Mouse (Mus musculus): ENCODE data around the gene Psma5. TPM values are rescaled to one million over a fixed set of nuclear protein-coding genes. Genes with fewer than 3 reads are reported as not detected.

Psma5 gene
- polyA plus RNA-seq, 1 experiment from 2014 or later = 278 TPM

Other genes starting within 250 kb of the Psma5 start
- gene Gstm1, start 239.0 kb upstream of the Psma5 start, polyA plus RNA-seq (2015; fragmentation: Nextera tagmentation; extraction: Ambion mirVana) = 327 and 376 TPM in 2 replicates
- gene Gstm4, start 212.0 kb upstream of the Psma5 start, polyA plus RNA-seq (2015; fragmentation: Nextera tagmentation; extraction: Ambion mirVana) = 47.9 and 49.2 TPM in 2 replicates
- 46.9 and 48.9 TPM in 2 replicates for gene Ampd2, start 170.3 kb upstream of the Psma5 start, polyA plus RNA-seq (2015; fragmentation: Nextera tagmentation; extraction: Ambion mirVana)
- gene Gnat2, start 164.1 kb upstream of the Psma5 start, polyA plus RNA-seq (2015; fragmentation: Nextera tagmentation; extraction: Ambion mirVana) = 1.9 and 2.7 TPM in 2 replicates
- gene Gnai3, start 110.8 kb upstream of the Psma5 start, polyA plus RNA-seq (2015; fragmentation: Nextera tagmentation; extraction: Ambion mirVana) = 168 and 170 TPM in 2 replicates
- gene Gpr61, start 102.0 kb upstream of the Psma5 start, polyA plus RNA-seq (2015; fragmentation: Nextera tagmentation; extraction: Ambion mirVana) = 0.11 and 0.13 TPM in 2 replicates
- 2.2 and 2.5 TPM in 2 replicates for gene Amigo1, start 70.6 kb upstream of the Psma5 start, polyA plus RNA-seq (2015; fragmentation: Nextera tagmentation; extraction: Ambion mirVana)
- gene Cyb561d1, start 55.7 kb upstream of the Psma5 start, polyA plus RNA-seq (2015; fragmentation: Nextera tagmentation; extraction: Ambion mirVana) = 4.2 and 4.7 TPM in 2 replicates
- 9.7 and 10.5 TPM in 2 replicates for gene Atxn7l2, start 46.0 kb upstream of the Psma5 start, polyA plus RNA-seq (2015; fragmentation: Nextera tagmentation; extraction: Ambion mirVana)
- 0.24 and 0.28 TPM in 2 replicates for gene Sypl2, start 30.3 kb upstream of the Psma5 start, polyA plus RNA-seq (2015; fragmentation: Nextera tagmentation; extraction: Ambion mirVana)
- 3.7 and 4.3 TPM in 2 replicates for gene Sort1, start 27.2 kb downstream of the Psma5 start, polyA plus RNA-seq (2015; fragmentation: Nextera tagmentation; extraction: Ambion mirVana)
- not detected in 2 replicates for gene Mybphl, start 108.0 kb downstream of the Psma5 start, polyA plus RNA-seq (2015; fragmentation: Nextera tagmentation; extraction: Ambion mirVana)
- gene Psrc1, start 126.9 kb downstream of the Psma5 start, polyA plus RNA-seq (2015; fragmentation: Nextera tagmentation; extraction: Ambion mirVana) = 22.1 and 26.1 TPM in 2 replicates
- gene Celsr2, start 158.6 kb downstream of the Psma5 start, polyA plus RNA-seq (2015; fragmentation: Nextera tagmentation; extraction: Ambion mirVana) = 2.6 and 3.0 TPM in 2 replicates
- 166 and 168 TPM in 2 replicates for gene Sars, start 188.3 kb downstream of the Psma5 start, polyA plus RNA-seq (2015; fragmentation: Nextera tagmentation; extraction: Ambion mirVana)

All from intestine, embryonic 16.5 days (tissue).